Mouse (Mus musculus): ENCODE results near the gene 1700102P08Rik. TPM values are rescaled to one million over a fixed set of nuclear protein-coding genes. Genes with fewer than 3 reads are reported as not detected.

The 1700102P08Rik gene
- 1.6 and 2.4 TPM in 2 replicates for polyA plus RNA-seq (2015; fragmentation: Nextera tagmentation; extraction: Ambion mirVana)

DNA sequence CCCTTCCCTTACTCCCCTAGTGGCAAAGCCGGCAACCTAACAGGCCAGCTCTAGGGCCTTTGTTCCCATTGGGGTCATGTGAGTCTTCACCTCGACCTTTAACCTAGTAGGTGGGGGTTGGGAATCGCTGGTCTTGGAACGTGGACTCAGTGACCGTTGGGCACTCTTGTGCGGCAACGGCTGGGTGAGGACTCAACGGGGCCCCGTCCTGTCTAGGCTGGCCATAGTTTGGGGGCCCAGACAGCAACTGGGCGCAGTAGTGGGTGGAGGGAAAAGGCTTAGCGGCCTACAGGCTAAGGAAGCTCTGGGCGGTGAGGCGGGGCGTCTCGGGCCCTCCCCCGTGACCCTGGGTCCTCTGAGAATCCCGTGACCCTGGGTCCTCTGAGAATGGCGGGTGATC, at the start of gene 1700102P08Rik:
TSS of gene 1700102P08Rik (plus strand) at position 130 of the 400 bp plus-strand sequence.
- no peaks in the 10 kb centered on the region for H3K9me3 ChIP-seq
- H3K4me2 ChIP-seq (replicated peaks): no peak within 1 kb of the TSS
- no peak within 1 kb of the TSS for H3K4me3 ChIP-seq
- WGBS: 54% methylated on average over 18 of the region's 18 CpGs
- H3K9ac ChIP-seq (replicated peaks): no peak within 1 kb of the TSS
- peaks cover 46% of the 10 kb centered on the region for H3K36me3 ChIP-seq
- ATAC-seq (replicated peaks): no peak
- no peaks in the 10 kb centered on the region for H3K4me1 ChIP-seq
- H3K27ac ChIP-seq (replicated peaks): no peak within 1 kb of the TSS
- H3K27me3 ChIP-seq: no peaks in the 10 kb centered on the region

DNA sequence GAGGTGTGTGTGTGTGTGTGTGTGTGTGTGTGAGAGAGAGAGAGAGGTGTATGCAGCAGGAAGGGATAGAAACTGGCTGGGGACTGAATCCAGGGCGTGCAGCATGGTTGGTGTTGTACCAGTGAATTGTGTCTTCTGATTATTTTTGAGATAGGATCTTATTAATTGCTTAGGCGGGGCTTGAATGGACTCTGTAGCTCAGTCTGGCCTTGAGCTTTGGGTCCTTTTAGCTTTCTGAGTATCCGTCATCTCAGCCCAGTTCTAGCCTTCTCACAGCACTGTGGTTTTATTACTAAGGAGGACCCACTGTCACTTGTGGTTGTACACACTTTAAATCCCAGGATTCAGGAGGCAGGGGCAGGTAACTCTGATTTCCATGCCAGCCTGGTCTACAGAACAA, 49.3 kb upstream of the 1700102P08Rik start:
- ATAC-seq (replicated peaks): no peak
- H3K9me3 ChIP-seq: no peaks in the 10 kb centered on the region
- H3K4me3 ChIP-seq: no peak overlapping the region
- no peaks in the 10 kb centered on the region for H3K36me3 ChIP-seq
- H3K9ac ChIP-seq (replicated peaks): no peak overlapping the region
- H3K4me2 ChIP-seq (replicated peaks): no peak overlapping the region
- H3K27me3 ChIP-seq: no peaks in the 10 kb centered on the region
- H3K27ac ChIP-seq (replicated peaks): no peak overlapping the region
- 91% methylated on average over 3 of the region's 3 CpGs for WGBS
- peaks cover 29% of the 10 kb centered on the region for H3K4me1 ChIP-seq

DNA sequence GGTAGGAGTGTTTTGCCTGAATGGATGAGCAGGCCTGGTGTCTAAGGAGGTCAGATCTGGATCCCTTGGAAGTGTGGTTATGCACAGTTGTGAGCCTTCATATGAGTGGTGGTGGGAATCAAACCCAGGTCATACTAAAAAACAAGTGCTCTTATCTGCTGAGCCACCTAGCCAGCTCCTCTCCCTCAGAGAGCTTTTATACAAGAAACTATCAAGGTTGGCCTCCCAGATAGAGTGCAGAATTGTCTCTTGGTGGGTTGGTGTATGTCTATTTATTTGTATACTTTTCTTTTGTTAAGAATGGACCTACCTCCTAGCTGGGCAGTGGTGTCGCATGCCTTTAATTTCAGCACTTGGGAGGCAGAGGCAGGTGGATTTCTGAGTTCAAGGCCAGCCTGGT, 48.8 kb upstream of the 1700102P08Rik start:
- Histone ChIP-seq H3K4me2 (replicated peaks) (no peak overlapping the region), H3K9me3 (no peaks in the 10 kb centered on the region), H3K27ac (replicated peaks) (no peak overlapping the region), H3K36me3 (no peaks in the 10 kb centered on the region), H3K4me3 (no peak overlapping the region), H3K27me3 (no peaks in the 10 kb centered on the region), H3K9ac (replicated peaks) (no peak overlapping the region), H3K4me1 (peaks cover 29% of the 10 kb centered on the region)
- ATAC-seq (replicated peaks): no peak
- 95% methylated on average over 1 of the region's 1 CpGs for WGBS

DNA sequence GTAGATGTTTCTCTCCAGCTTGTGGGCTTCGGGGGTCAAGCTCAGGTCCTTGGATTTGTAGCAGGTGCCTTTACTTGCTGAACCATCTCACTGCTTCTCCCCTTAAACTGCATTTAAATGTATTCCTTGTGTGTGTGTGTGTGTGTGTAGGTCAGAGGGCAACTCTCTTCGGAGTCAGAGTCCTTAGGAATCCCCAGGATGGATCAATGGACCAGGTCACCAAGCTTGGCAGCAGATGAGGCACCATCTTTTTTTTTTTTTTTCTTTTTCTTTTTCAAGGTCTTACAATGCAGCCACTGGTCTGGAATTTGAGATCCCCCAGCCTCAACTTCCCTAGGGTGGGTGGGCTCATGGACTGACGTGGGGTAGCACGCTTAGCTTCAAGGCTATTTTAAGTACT, 48.1 kb upstream of the 1700102P08Rik start:
- Histone ChIP-seq H3K4me1 (peaks cover 35% of the 10 kb centered on the region), H3K27me3 (no peaks in the 10 kb centered on the region), H3K9ac (replicated peaks) (no peak overlapping the region), H3K27ac (replicated peaks) (no peak overlapping the region), H3K4me2 (replicated peaks) (no peak overlapping the region), H3K36me3 (no peaks in the 10 kb centered on the region), H3K9me3 (no peaks in the 10 kb centered on the region), H3K4me3 (no peak overlapping the region)
- 84% methylated on average over 4 of the region's 4 CpGs for WGBS
- no peak for ATAC-seq (replicated peaks)

DNA sequence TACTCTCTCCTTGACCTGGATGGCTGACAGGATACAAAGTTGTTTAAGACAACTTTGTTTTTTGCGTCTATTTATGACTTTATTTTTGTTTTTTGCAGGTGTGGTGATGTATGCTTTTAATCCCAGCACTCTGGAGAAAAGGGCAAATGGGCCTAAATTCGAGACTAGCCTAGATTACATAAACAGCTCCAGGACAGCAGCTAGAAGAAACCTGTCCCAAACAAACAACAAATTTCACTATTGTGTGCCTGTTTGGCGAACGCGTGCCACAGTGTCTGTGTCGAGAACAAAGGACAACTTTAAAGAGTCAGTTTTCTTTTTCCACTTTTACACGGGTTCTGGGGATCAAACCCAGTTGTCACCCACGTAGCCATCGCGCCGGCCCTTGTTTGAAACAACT, 45.6 kb upstream of the 1700102P08Rik start:
- Histone ChIP-seq H3K4me3 (peak overlapping the region; percentile 75), H3K9ac (replicated peaks) (peak overlapping the region; percentile 92), H3K36me3 (peaks cover 23% of the 10 kb centered on the region), H3K27ac (replicated peaks) (peak overlapping the region; percentile 96), H3K4me1 (peaks cover 21% of the 10 kb centered on the region), H3K4me2 (replicated peaks) (peak overlapping the region; percentile 55), H3K27me3 (no peaks in the 10 kb centered on the region), H3K9me3 (no peaks in the 10 kb centered on the region)
- no peak for ATAC-seq (replicated peaks)
- 5% methylated on average over 11 of the region's 11 CpGs for WGBS

DNA sequence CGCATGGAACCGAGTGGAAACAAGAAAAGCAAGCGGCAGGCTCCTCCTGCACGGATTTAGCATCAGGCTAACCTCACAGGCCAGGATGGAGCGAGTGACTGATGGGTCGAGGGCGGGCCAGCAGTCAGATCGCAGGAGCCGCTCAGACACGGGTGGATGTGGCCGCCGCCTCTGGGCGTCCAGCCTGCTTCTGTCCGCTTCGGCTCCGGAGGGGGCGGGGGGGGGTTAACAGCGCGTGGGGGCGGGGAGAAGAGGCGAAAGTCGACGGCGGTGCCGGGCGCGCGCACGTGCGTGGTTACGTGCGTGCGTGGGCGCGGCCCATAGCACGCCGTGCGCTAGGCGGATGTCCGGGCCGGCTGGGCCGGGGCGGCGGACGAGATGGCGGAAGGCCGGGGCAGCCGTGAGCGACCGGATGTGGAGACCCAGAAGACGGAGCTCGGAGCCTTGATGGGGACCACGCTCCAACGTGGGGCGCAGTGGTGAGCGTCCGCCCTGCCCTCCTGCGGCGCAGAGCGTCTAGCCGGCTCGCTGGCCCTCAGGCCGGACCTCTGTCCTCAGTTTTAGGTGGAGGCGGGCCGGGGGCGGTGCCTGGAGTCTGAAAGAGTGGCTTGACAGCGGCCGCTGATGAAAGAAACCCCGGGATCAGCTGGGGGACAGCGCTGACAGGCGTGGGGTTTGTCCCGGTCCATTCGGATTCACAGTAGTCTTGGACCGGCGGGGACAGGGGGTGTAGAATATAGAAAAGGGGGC, 44.9 kb upstream of the 1700102P08Rik start, which contains the start of gene Usp4:
TSS of gene Usp4 (plus strand) at position 314 of the 750 bp plus-strand sequence.
- H3K9me3 ChIP-seq: no peaks in the 10 kb centered on the region
- H3K36me3 ChIP-seq: peaks cover 30% of the 10 kb centered on the region
- peak within 1 kb of the TSS; percentile 75 for H3K4me3 ChIP-seq
- ATAC-seq (replicated peaks): peak; percentile 96
- H3K27me3 ChIP-seq: no peaks in the 10 kb centered on the region
- H3K9ac ChIP-seq (replicated peaks): peak within 1 kb of the TSS; percentile 92
- peak within 1 kb of the TSS; percentile 96 for H3K27ac ChIP-seq (replicated peaks)
- H3K4me2 ChIP-seq (replicated peaks): peak within 1 kb of the TSS; percentile 55
- under 1% methylated on average over 72 of the region's 75 CpGs for WGBS
- H3K4me1 ChIP-seq: peaks cover 21% of the 10 kb centered on the region

DNA sequence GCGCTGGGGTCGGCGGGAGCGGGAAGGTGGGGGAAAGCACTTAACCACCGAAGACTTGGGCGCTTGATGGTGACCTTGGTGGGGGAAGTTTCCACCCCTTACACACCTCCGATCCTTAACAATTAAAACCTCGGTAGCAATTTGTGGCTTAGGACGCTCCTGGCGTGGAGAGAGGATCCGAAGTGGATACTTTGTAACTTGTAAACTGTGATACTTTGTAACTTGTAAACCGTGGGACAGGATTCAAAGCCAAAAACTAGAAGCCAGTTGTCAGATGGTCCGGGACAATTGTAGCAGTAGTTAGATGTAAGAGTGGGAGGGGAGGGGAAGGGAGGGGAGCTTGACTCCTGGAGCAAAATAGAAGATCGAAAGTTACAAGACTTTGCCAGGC, 44.3 kb upstream of the 1700102P08Rik start:
- Histone ChIP-seq H3K4me1 (peaks cover 21% of the 10 kb centered on the region), H3K36me3 (peaks cover 36% of the 10 kb centered on the region), H3K4me3 (peak overlapping the region; percentile 75), H3K27me3 (no peaks in the 10 kb centered on the region), H3K4me2 (replicated peaks) (peak overlapping the region; percentile 55), H3K27ac (replicated peaks) (peak overlapping the region; percentile 96), H3K9me3 (no peaks in the 10 kb centered on the region), H3K9ac (replicated peaks) (peak overlapping the region; percentile 92)
- WGBS: 8% methylated on average over 14 of the region's 14 CpGs
- ATAC-seq (replicated peaks): no peak

DNA sequence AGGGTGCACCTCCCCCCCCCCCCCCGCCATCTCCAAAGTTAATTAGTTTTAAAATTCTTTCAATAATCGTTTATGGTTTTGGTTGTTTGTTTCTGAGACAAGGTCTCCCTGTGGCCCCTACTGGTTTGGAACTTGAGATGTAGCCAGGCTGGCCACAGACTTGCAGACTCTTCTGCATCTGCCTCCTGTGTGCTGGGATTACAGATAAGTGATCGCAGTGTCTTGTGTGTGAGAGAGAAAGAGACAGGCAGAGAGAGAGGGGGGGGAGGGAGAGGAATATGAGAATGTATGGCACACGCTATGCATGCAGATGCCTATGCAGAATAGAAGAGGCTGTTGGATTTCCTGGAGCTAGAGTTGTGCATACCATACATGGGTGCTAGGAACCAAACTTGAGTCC, 42.9 kb upstream of the 1700102P08Rik start:
- Histone ChIP-seq H3K4me2 (replicated peaks) (no peak overlapping the region), H3K27me3 (no peaks in the 10 kb centered on the region), H3K27ac (replicated peaks) (no peak overlapping the region), H3K9me3 (no peaks in the 10 kb centered on the region), H3K9ac (replicated peaks) (no peak overlapping the region), H3K4me3 (no peak overlapping the region), H3K36me3 (peaks cover 48% of the 10 kb centered on the region), H3K4me1 (peaks cover 21% of the 10 kb centered on the region)
- ATAC-seq (replicated peaks): no peak
- 96% methylated on average over 4 of the region's 4 CpGs for WGBS

DNA sequence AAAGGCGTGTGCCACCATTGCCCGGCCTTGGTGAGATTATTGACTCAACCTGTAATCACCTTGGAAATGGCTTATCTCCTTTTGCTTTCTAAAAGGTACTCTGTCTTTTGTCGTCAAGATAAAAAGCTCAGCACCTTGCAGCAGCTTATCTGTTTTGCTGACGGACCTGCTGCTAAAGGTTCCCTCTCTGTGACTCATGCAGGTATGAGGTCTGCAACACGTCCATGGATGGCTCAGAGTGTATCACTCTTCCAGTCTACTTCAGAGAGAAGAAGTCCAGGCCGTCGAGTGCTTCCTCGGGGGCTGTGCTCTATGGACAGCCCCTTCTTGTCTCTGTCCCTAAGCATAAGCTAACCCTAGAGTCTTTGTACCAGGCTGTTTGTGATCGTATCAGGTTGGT, 14.4 kb upstream of the 1700102P08Rik start:
- no peaks in the 10 kb centered on the region for H3K4me1 ChIP-seq
- no peak overlapping the region for H3K4me3 ChIP-seq
- no peak overlapping the region for H3K4me2 ChIP-seq (replicated peaks)
- peaks cover 94% of the 10 kb centered on the region for H3K36me3 ChIP-seq
- no peak for ATAC-seq (replicated peaks)
- no peak overlapping the region for H3K9ac ChIP-seq (replicated peaks)
- no peaks in the 10 kb centered on the region for H3K9me3 ChIP-seq
- H3K27ac ChIP-seq (replicated peaks): no peak overlapping the region
- 94% methylated on average over 9 of the region's 9 CpGs for WGBS
- H3K27me3 ChIP-seq: no peaks in the 10 kb centered on the region

DNA sequence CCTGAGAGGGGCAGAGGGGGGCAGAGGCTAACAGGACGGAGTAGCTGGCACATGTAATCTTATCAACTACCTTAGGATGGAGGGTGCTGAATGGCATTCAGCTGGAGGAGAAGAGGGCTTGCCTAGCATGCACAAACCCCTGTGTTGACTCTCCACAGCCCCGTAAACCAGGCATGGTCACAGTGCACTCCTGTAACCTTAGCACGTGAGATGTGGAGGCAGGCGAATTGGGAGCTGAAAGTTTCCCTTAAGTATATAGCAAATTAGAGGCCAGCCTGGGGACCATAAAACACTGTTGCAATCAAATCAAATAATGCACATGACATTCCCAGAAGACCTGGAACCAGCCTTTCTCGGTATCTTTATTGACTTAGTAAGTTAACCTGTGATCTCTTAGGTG, 13.9 kb upstream of the 1700102P08Rik start:
- H3K27me3 ChIP-seq: no peaks in the 10 kb centered on the region
- no peak for ATAC-seq (replicated peaks)
- no peak overlapping the region for H3K4me3 ChIP-seq
- WGBS: 94% methylated on average over 5 of the region's 5 CpGs
- H3K9me3 ChIP-seq: no peaks in the 10 kb centered on the region
- no peak overlapping the region for H3K4me2 ChIP-seq (replicated peaks)
- no peak overlapping the region for H3K27ac ChIP-seq (replicated peaks)
- no peak overlapping the region for H3K9ac ChIP-seq (replicated peaks)
- H3K36me3 ChIP-seq: peaks cover 94% of the 10 kb centered on the region
- H3K4me1 ChIP-seq: no peaks in the 10 kb centered on the region

DNA sequence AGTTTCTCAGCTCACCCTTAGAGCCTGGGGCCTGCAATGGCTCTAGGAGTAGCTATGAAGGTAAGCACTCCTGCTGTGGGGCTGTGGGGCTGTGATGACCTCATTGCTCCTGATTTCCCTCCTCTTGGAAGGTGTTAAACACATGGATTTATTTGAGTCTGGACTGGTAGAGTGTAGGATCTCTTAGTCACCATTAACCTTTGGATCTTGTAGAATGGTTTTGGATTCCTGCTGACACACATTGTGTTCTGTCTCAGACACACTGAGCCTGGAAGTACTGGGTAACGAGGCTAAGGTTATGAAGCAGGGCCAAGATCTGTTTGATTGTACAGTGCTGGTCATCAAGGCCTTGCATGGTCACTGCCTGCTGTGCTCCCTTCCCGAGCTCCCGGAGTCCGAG, 13.3 kb upstream of the 1700102P08Rik start:
- ATAC-seq (replicated peaks): no peak
- no peak overlapping the region for H3K9ac ChIP-seq (replicated peaks)
- 77% methylated on average over 4 of the region's 4 CpGs for WGBS
- H3K4me2 ChIP-seq (replicated peaks): no peak overlapping the region
- no peaks in the 10 kb centered on the region for H3K27me3 ChIP-seq
- no peaks in the 10 kb centered on the region for H3K9me3 ChIP-seq
- H3K36me3 ChIP-seq: peaks cover 94% of the 10 kb centered on the region
- no peak overlapping the region for H3K4me3 ChIP-seq
- H3K27ac ChIP-seq (replicated peaks): no peak overlapping the region
- no peaks in the 10 kb centered on the region for H3K4me1 ChIP-seq

DNA sequence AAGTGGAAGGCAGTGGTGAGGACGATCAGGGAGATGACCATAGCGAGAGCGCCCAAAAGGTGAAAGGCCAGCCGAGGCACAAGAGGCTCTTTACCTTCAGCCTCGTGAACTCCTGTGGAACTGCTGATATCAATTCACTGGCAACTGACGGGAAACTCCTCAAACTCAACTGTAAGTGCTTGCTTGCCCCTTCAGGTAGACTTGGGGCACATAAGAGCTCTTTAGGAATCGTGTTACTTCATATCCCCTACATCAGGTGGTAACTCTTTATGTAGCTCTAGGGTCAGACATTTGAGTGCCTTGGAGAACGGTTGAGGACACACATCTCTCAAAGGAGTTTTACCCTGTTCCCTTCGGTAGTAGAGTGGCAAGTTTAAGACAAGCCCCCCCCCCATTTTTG, 11.2 kb upstream of the 1700102P08Rik start:
- ATAC-seq (replicated peaks): no peak
- Histone ChIP-seq H3K4me3 (no peak overlapping the region), H3K4me2 (replicated peaks) (no peak overlapping the region), H3K36me3 (peaks cover 95% of the 10 kb centered on the region), H3K27ac (replicated peaks) (no peak overlapping the region), H3K4me1 (no peaks in the 10 kb centered on the region), H3K9ac (replicated peaks) (no peak overlapping the region), H3K27me3 (no peaks in the 10 kb centered on the region), H3K9me3 (no peaks in the 10 kb centered on the region)
- 96% methylated on average over 9 of the region's 9 CpGs for WGBS

DNA sequence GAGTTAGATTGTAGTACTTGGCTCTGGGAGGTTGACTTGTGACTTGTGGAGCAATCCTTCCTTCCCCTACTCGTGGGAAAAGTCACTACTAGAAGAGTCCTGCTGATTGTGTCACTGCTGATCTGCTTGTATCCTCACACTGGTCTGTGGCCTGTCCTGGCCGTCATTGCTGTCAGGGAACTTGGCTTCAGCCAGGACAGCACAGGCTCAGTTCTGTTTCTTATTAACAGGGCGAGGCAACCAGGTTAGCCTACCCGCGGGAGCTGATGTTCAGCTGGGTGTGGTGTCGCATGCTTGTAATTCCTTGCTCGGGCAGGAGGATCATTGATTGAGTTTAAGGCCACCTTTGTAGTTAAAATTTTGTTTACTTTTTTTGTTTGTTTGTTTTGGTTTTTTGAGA, 7.6 kb upstream of the 1700102P08Rik start:
- Histone ChIP-seq H3K36me3 (peaks cover 92% of the 10 kb centered on the region), H3K4me1 (no peaks in the 10 kb centered on the region), H3K9ac (replicated peaks) (no peak overlapping the region), H3K27me3 (no peaks in the 10 kb centered on the region), H3K27ac (replicated peaks) (no peak overlapping the region), H3K4me3 (no peak overlapping the region), H3K9me3 (no peaks in the 10 kb centered on the region), H3K4me2 (replicated peaks) (no peak overlapping the region)
- no peak for ATAC-seq (replicated peaks)
- 90% methylated on average over 7 of the region's 7 CpGs for WGBS

All from forebrain, embryonic 15.5 days (tissue).